Mouse (Mus musculus) inflammation-experienced regulatory T-cells, adult 6 months (primary cell): ENCODE data around the gene Agap1. TPM values are rescaled to one million over a fixed set of nuclear protein-coding genes. Genes with fewer than 3 reads are reported as not detected.

ENCODE experiments used
- ATAC-seq: one replicate; pipeline ENCODE4 v1.8.0; 2017
- polyA plus RNA-seq, 3 experiments: library from polyadenylated mRNA; unstranded; fragments of 100-300 nt; shearing (Covaris generic); gene quantifications; one replicate each; pipeline ENCODE4 v1.2.1; 2017

Agap1 gene
- polyA plus RNA-seq, 3 experiments from 2014 or later, result 0.08 to 0.28 TPM; not detected in 1

DNA sequence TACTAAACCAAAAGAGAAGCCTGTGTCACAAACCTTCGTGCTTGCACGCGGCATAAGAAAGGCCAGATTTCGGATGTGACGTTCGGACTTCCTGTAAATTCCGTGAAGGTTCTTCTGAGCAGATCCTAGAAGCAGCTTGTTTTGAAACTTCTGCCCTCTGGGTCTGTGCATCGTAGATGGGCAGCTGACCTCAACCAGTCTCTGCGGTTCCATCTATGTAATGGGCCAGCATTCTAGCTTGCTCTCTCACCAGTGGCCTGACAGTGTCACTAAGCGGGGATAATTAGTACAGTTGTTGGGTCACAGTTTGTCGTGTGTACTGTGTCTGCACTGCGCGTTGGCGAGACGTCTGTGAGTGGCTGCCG is 485.0 kb downstream of the Agap1 start:
- no peak for ATAC-seq

DNA sequence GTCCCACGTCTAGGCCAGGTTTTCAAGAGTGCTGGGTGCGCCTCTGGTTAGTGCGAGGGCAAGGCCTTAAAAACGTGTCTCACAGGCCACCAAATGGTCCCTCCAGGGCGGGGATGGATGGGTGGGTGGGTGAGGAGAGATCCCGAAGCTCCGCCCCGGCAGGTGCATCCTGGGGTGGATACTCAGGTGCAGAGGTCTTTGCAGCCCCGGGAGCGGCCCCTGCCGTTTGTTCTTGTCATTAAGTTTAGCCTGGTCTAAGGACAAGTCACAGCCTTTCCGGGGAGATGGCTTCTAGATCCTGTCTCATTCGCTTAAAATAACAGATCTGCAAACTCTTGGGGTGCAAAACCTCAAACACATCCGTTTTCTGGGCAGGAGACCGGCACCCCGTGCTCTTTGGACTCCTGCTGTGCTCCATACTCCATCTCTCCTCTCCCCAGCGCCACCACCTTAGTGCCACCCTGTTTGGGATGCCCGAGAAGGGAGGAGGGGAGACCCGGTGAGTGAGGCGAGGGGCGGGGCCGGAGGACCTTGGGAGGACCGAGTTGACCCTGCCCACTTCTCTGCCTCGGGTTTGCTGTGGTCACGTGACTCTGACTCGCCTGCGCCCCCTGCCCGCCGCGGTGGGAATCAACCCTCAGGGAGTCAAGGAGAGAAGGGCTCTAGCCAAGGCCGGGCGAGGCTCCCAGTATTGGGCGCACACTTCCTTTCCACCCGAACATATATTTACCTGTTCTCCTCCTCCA is 485.5 kb downstream of the Agap1 start:
- ATAC-seq, result no peak

DNA sequence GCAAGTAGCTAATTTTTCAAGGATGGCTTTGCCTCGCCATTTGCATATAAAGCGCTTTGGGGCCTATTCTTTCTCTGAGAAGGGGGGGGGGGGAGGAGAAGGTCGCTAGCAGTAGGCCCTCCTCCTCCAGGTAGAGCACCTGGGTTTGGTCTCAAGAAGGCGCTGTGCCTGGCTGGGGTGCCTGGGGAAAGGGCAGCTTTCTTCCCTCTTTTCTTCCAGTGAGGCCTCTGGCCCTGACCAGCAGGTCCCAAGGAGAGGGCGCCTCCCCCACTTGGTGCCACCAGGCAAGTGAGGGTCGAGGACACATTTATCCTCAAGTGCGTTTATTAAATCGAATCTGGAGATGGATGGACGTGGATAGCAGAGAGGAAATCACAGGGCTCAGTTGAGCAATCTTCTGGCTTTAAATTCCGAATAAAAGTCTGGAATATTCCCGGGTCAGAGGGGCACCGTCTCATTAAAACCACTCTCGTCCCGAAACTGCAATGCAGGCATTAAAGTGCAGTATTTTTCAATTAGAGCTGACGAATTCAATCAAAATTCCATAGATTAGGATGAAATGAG is 486.4 kb downstream of the Agap1 start:
- ATAC-seq, result no peak

DNA sequence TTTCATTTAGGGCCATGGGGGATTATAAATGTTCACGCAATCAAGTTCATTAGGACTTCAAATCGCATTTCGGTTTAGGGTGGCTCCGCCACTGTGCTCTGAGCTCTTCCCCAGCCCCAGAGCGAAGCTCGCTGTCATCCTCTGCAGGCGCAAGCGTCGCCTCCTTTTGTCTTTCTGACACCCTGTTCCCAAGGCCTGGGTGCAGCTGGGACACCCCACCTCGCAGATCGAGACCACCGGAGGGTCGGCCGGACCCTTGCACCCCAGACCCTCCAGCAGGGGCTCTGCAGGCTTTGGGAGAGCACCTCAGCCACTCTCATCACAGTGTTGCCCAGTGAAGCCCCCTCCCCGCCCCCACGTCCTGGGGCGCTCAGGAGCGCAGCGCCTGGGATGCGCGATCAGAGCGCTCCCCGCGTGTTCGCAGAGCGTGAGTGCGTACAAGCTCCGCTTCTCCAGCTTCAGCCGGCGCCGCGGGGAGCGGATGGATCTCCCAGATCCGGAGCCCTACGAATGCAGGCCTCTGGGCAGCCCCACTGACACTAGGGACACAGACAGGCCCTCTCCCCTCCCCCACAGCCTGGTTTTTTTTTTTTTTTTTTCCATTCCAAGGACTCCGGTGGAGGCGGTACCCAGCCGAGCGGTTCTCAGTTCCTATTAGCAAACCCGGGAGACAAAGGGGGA is 487.2 kb downstream of the Agap1 start:
- ATAC-seq, result no peak

GRCm38 (mm10) chr1:89942395-89942976 is 487.9 kb downstream of the Agap1 start:
- ATAC-seq, result no peak

DNA sequence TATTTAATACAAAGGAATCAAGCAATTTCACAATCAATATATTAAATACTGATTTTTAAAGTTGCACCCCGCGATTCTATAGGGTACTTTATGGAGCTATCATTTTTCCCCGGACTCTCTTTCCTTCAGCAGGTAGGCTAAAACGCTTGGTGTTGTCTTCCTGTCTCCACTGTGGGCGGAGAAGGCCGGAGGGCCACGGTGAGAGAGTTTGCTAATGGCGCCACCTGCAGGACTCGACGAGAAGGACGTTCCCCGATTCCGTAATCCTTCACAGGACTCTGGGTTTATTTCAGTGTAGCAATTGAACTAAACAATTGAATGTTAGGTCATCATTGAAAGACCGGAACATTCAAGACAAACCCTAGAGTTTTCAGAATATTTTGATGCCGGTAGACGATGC is 488.6 kb downstream of the Agap1 start:
- no peak for ATAC-seq
